Mouse (Mus musculus) kidney, embryonic 14.5 days (tissue): ENCODE data around the gene Nhsl1. TPM values are rescaled to one million over a fixed set of nuclear protein-coding genes. Genes with fewer than 3 reads are reported as not detected.

Experiments
- ATAC-seq: fragments of 200-750 bp; cut with Nextera tagmentation; 2 replicates; pipeline ENCODE4 v1.8.0; 2017; ENCODE audit warnings: moderate number of reproducible peaks, mild to moderate bottlenecking, moderate TSS enrichment, moderate library complexity; ENCODE audit not compliant: low FRiP score, low TSS enrichment
- H3K27ac ChIP-seq: fragments of 300-500 bp; sonication (generic); 2 replicates; pipeline ENCODE4 v1.5.1; 2014; ENCODE audit warnings: low read depth, mild to moderate bottlenecking, low read length, moderate library complexity, mixed read lengths
- H3K27me3 ChIP-seq: fragments of 300-500 bp; sonication (generic); 2 replicates; pipeline ENCODE4 v1.6.1; 2014; ENCODE audit warnings: mild to moderate bottlenecking, low read length; ENCODE audit not compliant: control insufficient read depth, insufficient read depth
- H3K36me3 ChIP-seq: fragments of 300-500 bp; sonication (generic); 2 replicates; pipeline ENCODE4 v1.6.1; 2014; ENCODE audit warnings: low read length, mixed read lengths; ENCODE audit not compliant: control insufficient read depth, insufficient read depth
- H3K4me1 ChIP-seq: fragments of 300-500 bp; sonication (generic); 2 replicates; pipeline ENCODE4 v1.6.1; 2014; ENCODE audit warnings: low read length, mixed read lengths; ENCODE audit not compliant: control insufficient read depth, insufficient read depth
- H3K4me2 ChIP-seq: fragments of 300-500 bp; sonication (generic); replicated peaks from 2 replicates; pipeline ENCODE4 v1.6.1; 2014; ENCODE audit warnings: low read depth, mild to moderate bottlenecking, low read length
- H3K4me3 ChIP-seq: fragments of 300-500 bp; sonication (generic); 2 replicates; pipeline ENCODE4 v1.5.1; 2014; ENCODE audit warnings: mild to moderate bottlenecking, low read length
- H3K9ac ChIP-seq: fragments of 300-500 bp; sonication (generic); 2 replicates; pipeline ENCODE4 v1.6.1; 2014; ENCODE audit warnings: low read depth, mild to moderate bottlenecking, low read length, moderate library complexity
- H3K9me3 ChIP-seq: fragments of 300-500 bp; sonication (generic); 2 replicates; pipeline ENCODE4 v1.6.1; 2016; ENCODE audit warnings: low read length; ENCODE audit not compliant: control insufficient read depth
- WGBS: fragments of 180-500 bp; shearing (Covaris S2); extraction: QIAGEN DNeasy Blood & Tissue Kit; methylation state at CpG from one replicate; pipeline ENCODE4 v1.1.7; 2014; 5-methylcytosine and 5-hydroxymethylcytosine counted together
- polyA plus RNA-seq: library from polyadenylated mRNA; unstranded; fragments of >200 nt; fragmentation: Nextera tagmentation; extraction: Ambion mirVana; gene quantifications from 2 replicates; pipeline ENCODE4 v1.2.1, GENCODE M21; 2014

Nhsl1 gene
- polyA plus RNA-seq, 1 experiment from 2014 or later = 11.9 TPM

- Histone ChIP-seq H3K27ac (no peak overlapping the region), H3K9ac (no peak overlapping the region), H3K36me3 (no peaks in the 10 kb centered on the region), H3K4me1 (no peaks in the 10 kb centered on the region), H3K4me3 (no peak overlapping the region), H3K4me2 (no peak overlapping the region), H3K9me3 (no peaks in the 10 kb centered on the region), H3K27me3 (no peaks in the 10 kb centered on the region)
- peak; percentile 53; the same call in 1 of the 2 replicates for ATAC-seq
- WGBS = 14% methylated on average over 7 of the region's 7 CpGs
Measured at GRCm38 (mm10) chr10:18418160-18418559, 99.4 kb downstream of the Nhsl1 start.

DNA sequence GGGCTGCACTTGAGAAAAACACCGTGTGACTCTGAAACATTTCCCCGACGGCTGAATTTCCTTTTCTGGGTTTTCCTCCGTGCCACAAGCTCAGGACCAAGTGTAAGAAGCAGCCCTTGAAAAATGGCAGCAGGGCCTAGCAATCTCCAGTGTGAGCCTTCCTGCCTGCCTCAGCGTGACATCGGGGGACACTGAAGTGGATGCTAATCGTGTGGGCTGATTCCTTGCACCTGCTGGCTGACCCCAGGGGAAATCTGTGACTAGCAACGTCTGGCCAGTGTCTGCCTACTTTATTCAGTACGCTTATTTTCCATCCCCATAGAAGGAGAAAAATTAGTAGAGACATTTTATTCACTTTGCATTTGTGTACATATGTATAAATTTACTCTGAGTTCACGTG is 100.7 kb downstream of the Nhsl1 start:
- Histone ChIP-seq H3K36me3 (no peaks in the 10 kb centered on the region), H3K9me3 (no peaks in the 10 kb centered on the region), H3K4me3 (no peak overlapping the region), H3K27me3 (no peaks in the 10 kb centered on the region), H3K4me1 (no peaks in the 10 kb centered on the region), H3K27ac (no peak overlapping the region), H3K4me2 (no peak overlapping the region), H3K9ac (no peak overlapping the region)
- 71% methylated on average over 10 of the region's 10 CpGs for WGBS
- ATAC-seq = no peak

GRCm38 (mm10) chr10:18420259-18421000 is 101.6 kb downstream of the Nhsl1 start:
- Histone ChIP-seq H3K27me3 (no peaks in the 10 kb centered on the region), H3K4me1 (no peaks in the 10 kb centered on the region), H3K9me3 (no peaks in the 10 kb centered on the region), H3K9ac (no peak overlapping the region), H3K36me3 (no peaks in the 10 kb centered on the region), H3K27ac (no peak overlapping the region), H3K4me3 (no peak overlapping the region), H3K4me2 (no peak overlapping the region)
- WGBS = 82% methylated on average over 6 of the region's 6 CpGs
- ATAC-seq = no peak

- Histone ChIP-seq H3K4me1 (no peaks in the 10 kb centered on the region), H3K36me3 (no peaks in the 10 kb centered on the region), H3K9me3 (no peaks in the 10 kb centered on the region), H3K27me3 (no peaks in the 10 kb centered on the region), H3K27ac (no peak overlapping the region), H3K4me2 (no peak overlapping the region), H3K9ac (no peak overlapping the region), H3K4me3 (no peak overlapping the region)
- ATAC-seq = no peak
- 80% methylated on average over 3 of the region's 3 CpGs for WGBS
Measured at GRCm38 (mm10) chr10:18422968-18423367, 104.2 kb downstream of the Nhsl1 start.

DNA sequence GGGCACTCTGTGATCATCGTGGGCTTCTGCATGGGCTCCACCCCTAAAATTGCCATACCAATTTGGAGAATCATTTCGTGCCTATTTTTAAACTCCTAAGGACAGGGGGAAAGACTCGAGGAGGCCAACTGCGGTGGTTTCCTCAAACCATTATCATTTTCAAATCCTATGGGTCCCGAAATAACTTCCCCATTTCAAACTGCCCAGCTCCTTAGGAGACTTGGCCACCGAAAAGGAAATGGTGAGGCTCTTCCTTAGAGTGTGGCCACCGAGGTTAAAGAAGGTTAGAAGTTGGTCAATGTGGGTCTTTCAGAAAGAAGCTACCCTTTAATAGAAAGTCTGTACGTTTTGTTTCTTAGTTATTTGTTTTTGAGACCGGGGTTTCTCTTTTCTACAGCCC is 104.8 kb downstream of the Nhsl1 start:
- 80% methylated on average over 9 of the region's 9 CpGs for WGBS
- Histone ChIP-seq H3K27me3 (no peaks in the 10 kb centered on the region), H3K9me3 (no peaks in the 10 kb centered on the region), H3K4me1 (no peaks in the 10 kb centered on the region), H3K4me3 (no peak overlapping the region), H3K27ac (no peak overlapping the region), H3K36me3 (no peaks in the 10 kb centered on the region), H3K9ac (no peak overlapping the region), H3K4me2 (no peak overlapping the region)
- no peak for ATAC-seq

GRCm38 (mm10) chr10:18427866-18428265 is 109.1 kb downstream of the Nhsl1 start:
- no peak overlapping the region for H3K4me3 ChIP-seq
- H3K27me3 ChIP-seq = no peaks in the 10 kb centered on the region
- no peak for ATAC-seq
- 95% methylated on average over 9 of the region's 9 CpGs for WGBS
- H3K9me3 ChIP-seq = no peaks in the 10 kb centered on the region
- peaks cover 9% of the 10 kb centered on the region; the same call in 1 of the 2 replicates for H3K4me1 ChIP-seq
- H3K27ac ChIP-seq = no peak overlapping the region
- H3K36me3 ChIP-seq = no peaks in the 10 kb centered on the region
- no peak overlapping the region for H3K9ac ChIP-seq
- H3K4me2 ChIP-seq = no peak overlapping the region

DNA sequence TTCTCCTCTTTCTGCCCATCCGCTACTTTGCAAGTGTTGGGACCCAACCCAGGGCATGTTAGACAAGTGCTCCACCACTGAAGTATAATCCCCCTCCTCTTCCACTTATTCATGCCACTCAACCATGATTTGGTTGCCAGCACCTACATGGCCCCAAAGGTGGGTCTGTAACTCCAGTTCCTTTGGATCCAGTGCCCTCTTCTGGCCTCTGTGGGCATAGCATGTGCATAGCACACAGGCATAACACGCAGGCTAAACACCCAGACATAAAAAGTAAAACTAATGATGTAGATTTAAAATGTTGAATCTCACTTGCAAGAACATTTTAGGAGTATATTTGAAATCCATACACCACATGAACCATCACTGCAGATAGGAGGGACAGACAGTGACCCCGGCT is 110.7 kb downstream of the Nhsl1 start:
- no peak overlapping the region for H3K4me2 ChIP-seq
- H3K27me3 ChIP-seq = no peaks in the 10 kb centered on the region
- ATAC-seq = no peak
- H3K9me3 ChIP-seq = no peaks in the 10 kb centered on the region
- peak overlapping the region; percentile 55; the same call in 1 of the 2 replicates for H3K27ac ChIP-seq
- H3K4me1 ChIP-seq = peaks cover 9% of the 10 kb centered on the region; the same call in 1 of the 2 replicates
- H3K4me3 ChIP-seq = no peak overlapping the region
- no peak overlapping the region for H3K9ac ChIP-seq
- no peaks in the 10 kb centered on the region for H3K36me3 ChIP-seq
- WGBS = 91% methylated on average over 3 of the region's 3 CpGs

GRCm38 (mm10) chr10:18430141-18430540 is 111.4 kb downstream of the Nhsl1 start:
- Histone ChIP-seq H3K9ac (no peak overlapping the region), H3K27ac (peak overlapping the region; percentile 68; the same call in 1 of the 2 replicates), H3K36me3 (no peaks in the 10 kb centered on the region), H3K4me2 (no peak overlapping the region; the same call in 1 of the 2 replicates), H3K4me3 (no peak overlapping the region), H3K4me1 (peaks cover 9% of the 10 kb centered on the region; the same call in 1 of the 2 replicates), H3K27me3 (no peaks in the 10 kb centered on the region), H3K9me3 (no peaks in the 10 kb centered on the region)
- peak; percentile 74 for ATAC-seq
- 63% methylated on average over 8 of the region's 8 CpGs for WGBS

GRCm38 (mm10) chr10:18430973-18431372 is 112.2 kb downstream of the Nhsl1 start:
- no peaks in the 10 kb centered on the region for H3K36me3 ChIP-seq
- H3K9ac ChIP-seq = peak overlapping the region; percentile 58
- no peaks in the 10 kb centered on the region for H3K27me3 ChIP-seq
- peak overlapping the region; percentile 68 for H3K27ac ChIP-seq
- peak overlapping the region; percentile 36 for H3K4me3 ChIP-seq
- peaks cover 13% of the 10 kb centered on the region; the same call in 1 of the 2 replicates for H3K4me1 ChIP-seq
- no peaks in the 10 kb centered on the region for H3K9me3 ChIP-seq
- ATAC-seq = peak; percentile 61; the same call in 1 of the 2 replicates
- WGBS = 3% methylated on average over 18 of the region's 18 CpGs
- H3K4me2 ChIP-seq = peak overlapping the region; percentile 47
